Mouse (Mus musculus) hindbrain, embryonic 12.5 days (tissue): ENCODE results near the gene Lrrc20. TPM values are rescaled to one million over a fixed set of nuclear protein-coding genes. Genes with fewer than 3 reads are reported as not detected.
"Not testable (repeated sequence)": the region's sequence is repeated elsewhere in the genome, so short reads cannot be mapped to it uniquely, and the experiment has no call there.

ENCODE experiments used
- ATAC-seq: fragments of 200-750 bp; cut with Nextera tagmentation; 2 replicates; pipeline ENCODE4 v1.8.0; 2017; ENCODE audit warnings: moderate TSS enrichment; ENCODE audit not compliant: low FRiP score
- H3K27ac ChIP-seq: fragments of 300-500 bp; sonication (generic); 2 replicates; pipeline ENCODE4 v1.5.1; 2016; ENCODE audit warnings: mild to moderate bottlenecking
- H3K27me3 ChIP-seq: fragments of 300-500 bp; sonication (generic); 2 replicates; pipeline ENCODE4 v1.6.1; 2016; ENCODE audit warnings: mild to moderate bottlenecking
- H3K36me3 ChIP-seq: fragments of 300-500 bp; sonication (generic); 2 replicates; pipeline ENCODE4 v1.6.1; 2016; ENCODE audit warnings: mild to moderate bottlenecking
- H3K4me1 ChIP-seq: fragments of 300-500 bp; sonication (generic); 2 replicates; pipeline ENCODE4 v1.6.1; 2016
- H3K4me2 ChIP-seq: fragments of 300-500 bp; sonication (generic); replicated peaks from 2 replicates; pipeline ENCODE4 v1.6.1; 2016; ENCODE audit warnings: mild to moderate bottlenecking
- H3K4me3 ChIP-seq: fragments of 300-500 bp; sonication (generic); 2 replicates; pipeline ENCODE4 v1.5.1; 2016; ENCODE audit warnings: mild to moderate bottlenecking
- H3K9ac ChIP-seq: fragments of 300-500 bp; sonication (generic); 2 replicates; pipeline ENCODE4 v1.6.1; 2016; ENCODE audit warnings: mild to moderate bottlenecking, moderate library complexity
- H3K9me3 ChIP-seq: fragments of 300-500 bp; sonication (generic); replicated peaks from 2 replicates; pipeline ENCODE4 v1.6.1; 2016; ENCODE audit warnings: mild to moderate bottlenecking
- WGBS: fragments of 180-500 bp; shearing (Covaris S2); methylation state at CpG from one replicate; pipeline ENCODE4 v1.1.7; 2016; 5-methylcytosine and 5-hydroxymethylcytosine counted together
- polyA plus RNA-seq: library from polyadenylated mRNA; unstranded; fragments of >200 nt; fragmentation: Nextera tagmentation; extraction: Ambion mirVana; gene quantifications from 2 replicates; pipeline ENCODE4 v1.2.1, GENCODE M21; 2016

The Lrrc20 gene
- polyA plus RNA-seq, 1 experiment from 2014 or later = 13.5 TPM

DNA sequence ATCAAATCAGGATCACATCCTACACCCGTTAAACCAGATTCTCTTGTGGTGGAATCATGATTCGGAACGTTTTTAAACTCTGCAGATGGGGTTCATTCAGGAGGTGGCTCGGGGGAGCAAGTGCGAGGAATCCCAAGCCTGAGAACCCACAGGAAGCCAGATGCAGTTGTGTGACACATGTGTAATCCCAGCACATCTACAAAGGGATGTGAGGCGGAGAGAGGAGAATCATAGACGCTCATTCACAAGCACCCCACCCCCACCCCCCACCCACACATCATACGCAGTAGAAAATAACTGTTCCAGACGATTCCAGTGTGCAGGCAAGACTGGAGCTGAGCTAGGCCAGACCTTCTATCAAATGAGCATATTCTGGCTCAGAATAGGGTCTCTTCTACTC is 87.9 kb downstream of the Lrrc20 start:
- WGBS = 78% methylated on average over 9 of the region's 9 CpGs
- H3K27ac ChIP-seq = no peak overlapping the region
- no peak overlapping the region for H3K4me2 ChIP-seq
- H3K9ac ChIP-seq = no peak overlapping the region
- no peaks in the 10 kb centered on the region for H3K4me1 ChIP-seq
- H3K27me3 ChIP-seq = no peaks in the 10 kb centered on the region
- ATAC-seq = no peak
- no peaks in the 10 kb centered on the region; the same call in 1 of the 2 replicates for H3K9me3 ChIP-seq
- H3K36me3 ChIP-seq = no peaks in the 10 kb centered on the region
- H3K4me3 ChIP-seq = no peak overlapping the region

DNA sequence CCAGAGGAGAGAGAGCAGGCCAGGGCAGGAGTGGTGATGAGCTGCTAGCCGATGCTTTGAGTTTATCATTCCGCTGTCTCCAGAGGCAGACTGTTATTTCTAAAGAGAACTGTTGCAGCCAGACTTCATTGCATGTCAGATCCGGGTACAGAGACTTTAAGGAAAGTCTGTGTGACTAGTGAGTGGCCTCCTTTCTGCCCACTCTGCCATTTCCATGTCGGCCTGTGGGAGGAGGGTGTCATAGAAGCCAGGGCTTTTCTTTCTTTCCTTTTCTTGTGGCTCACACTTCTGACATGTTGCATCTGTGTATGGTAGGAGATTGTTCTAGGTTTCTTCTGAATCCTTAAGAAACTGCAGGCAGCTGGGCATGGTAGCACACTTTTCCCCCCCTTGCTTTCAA is 88.8 kb downstream of the Lrrc20 start:
- Histone ChIP-seq H3K36me3 (no peaks in the 10 kb centered on the region), H3K27me3 (no peaks in the 10 kb centered on the region), H3K4me2 (no peak overlapping the region), H3K4me3 (no peak overlapping the region), H3K9ac (no peak overlapping the region), H3K27ac (no peak overlapping the region), H3K9me3 (no peaks in the 10 kb centered on the region; the same call in 1 of the 2 replicates), H3K4me1 (no peaks in the 10 kb centered on the region)
- no peak for ATAC-seq
- WGBS = 80% methylated on average over 4 of the region's 4 CpGs

DNA sequence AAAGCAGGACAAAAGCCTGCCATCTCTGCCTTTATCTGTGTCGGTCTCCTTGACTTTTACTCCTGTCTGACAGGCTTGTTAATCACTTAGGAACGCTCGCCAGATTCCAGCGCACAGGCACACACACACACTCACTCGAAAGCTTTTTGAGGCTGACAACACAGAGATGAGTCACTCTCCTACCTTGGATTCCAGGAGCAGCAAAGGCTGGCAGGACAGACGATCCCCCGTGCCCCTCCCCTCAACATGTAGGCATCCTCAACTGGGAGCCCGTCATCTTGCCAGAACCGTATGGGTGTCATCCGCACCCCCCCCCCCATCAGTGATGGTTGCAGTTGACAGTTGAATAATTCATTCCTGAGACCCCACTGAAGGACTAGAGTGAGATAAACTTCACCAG is 94.6 kb downstream of the Lrrc20 start:
- Histone ChIP-seq H3K27ac (no peak overlapping the region), H3K9ac (no peak overlapping the region), H3K9me3 (no peaks in the 10 kb centered on the region), H3K27me3 (no peaks in the 10 kb centered on the region), H3K4me2 (no peak overlapping the region; the same call in 1 of the 2 replicates), H3K4me3 (no peak overlapping the region), H3K36me3 (no peaks in the 10 kb centered on the region), H3K4me1 (peaks cover 23% of the 10 kb centered on the region)
- ATAC-seq = 0 out of 2 replicates have a peak, but pooled peaks have one; percentile 14
- WGBS = 25% methylated on average over 10 of the region's 10 CpGs

DNA sequence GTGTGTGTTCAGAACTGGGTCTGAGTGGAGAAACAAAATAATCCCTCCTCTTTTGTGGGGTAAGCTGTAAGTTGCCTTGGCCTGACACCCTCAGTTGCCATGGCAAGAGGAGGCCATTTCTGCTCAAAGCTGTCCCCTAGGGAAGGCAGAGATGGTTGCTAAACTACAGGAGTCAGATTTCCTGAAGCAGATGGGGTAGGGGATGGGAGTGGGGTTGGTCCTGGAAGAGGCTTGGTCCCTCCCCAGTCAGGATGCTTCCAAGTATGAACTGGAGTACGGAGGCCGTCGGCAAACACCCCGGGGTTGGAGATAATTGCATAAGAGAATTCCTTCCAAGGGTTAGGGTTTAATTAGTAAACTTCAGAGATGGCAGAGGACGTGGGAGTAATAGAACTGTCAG is 96.5 kb downstream of the Lrrc20 start:
- no peaks in the 10 kb centered on the region for H3K9me3 ChIP-seq
- 0 out of 2 replicates have a peak, but pooled peaks have one; percentile 23 for ATAC-seq
- H3K4me3 ChIP-seq = no peak overlapping the region
- no peaks in the 10 kb centered on the region for H3K36me3 ChIP-seq
- H3K4me2 ChIP-seq = no peak overlapping the region
- no peak overlapping the region for H3K27ac ChIP-seq
- H3K4me1 ChIP-seq = peaks cover 39% of the 10 kb centered on the region
- 63% methylated on average over 5 of the region's 5 CpGs for WGBS
- no peak overlapping the region for H3K9ac ChIP-seq
- no peaks in the 10 kb centered on the region for H3K27me3 ChIP-seq

GRCm38 (mm10) chr10:61576120-61576767 is 100.6 kb downstream of the Lrrc20 start:
- Histone ChIP-seq H3K4me1 (peaks cover 27% of the 10 kb centered on the region), H3K27ac (peak overlapping the region; percentile 55), H3K4me3 (no peak overlapping the region), H3K4me2 (no peak overlapping the region), H3K9me3 (no peaks in the 10 kb centered on the region), H3K36me3 (peaks cover 4% of the 10 kb centered on the region; the same call in 1 of the 2 replicates), H3K9ac (no peak overlapping the region), H3K27me3 (peaks cover 2% of the 10 kb centered on the region; the same call in 1 of the 2 replicates)
- 60% methylated on average over 13 of the region's 13 CpGs for WGBS
- peak; percentile 48; the same call in 1 of the 2 replicates for ATAC-seq

DNA sequence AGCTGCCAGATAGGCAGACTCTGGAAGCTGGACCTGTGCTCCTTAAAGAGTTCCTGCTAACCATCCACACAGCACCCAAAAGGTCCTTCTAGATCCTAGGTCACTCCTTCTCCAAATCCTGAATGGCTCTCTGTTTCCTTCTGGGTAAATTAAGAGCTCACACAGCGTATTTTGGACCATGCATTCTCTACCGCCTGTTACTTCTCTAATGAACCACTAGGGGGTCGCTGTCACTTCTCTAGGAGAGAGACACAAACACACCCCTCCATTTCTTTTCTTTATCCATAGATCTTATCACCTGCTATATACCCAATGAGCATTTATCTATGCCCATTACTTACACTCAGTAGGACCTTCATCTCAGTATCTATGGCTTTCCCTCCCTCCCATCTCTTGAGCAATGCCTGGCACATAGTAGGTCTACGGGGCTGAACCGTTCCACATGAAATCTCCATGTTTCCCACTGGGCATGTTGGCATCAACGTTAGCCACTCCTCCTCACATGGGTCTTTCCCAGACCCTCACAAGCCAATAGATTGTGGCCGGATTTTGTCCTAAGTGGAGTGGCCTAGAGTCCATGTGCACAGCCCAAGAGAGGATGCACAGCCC is 111.7 kb downstream of the Lrrc20 start:
- 85% methylated on average over 7 of the region's 7 CpGs for WGBS

GRCm38 (mm10) chr10:61597991-61598390 is 122.4 kb downstream of the Lrrc20 start:
- Histone ChIP-seq H3K27me3 (peaks cover 43% of the 10 kb centered on the region), H3K4me3 (no peak overlapping the region)
- no peak for ATAC-seq

More for the DNA sequence above, 111.7 kb downstream of the Lrrc20 start:
- H3K27me3 ChIP-seq = no peaks in the 10 kb centered on the region
- no peak overlapping the region for H3K4me3 ChIP-seq
- no peak for ATAC-seq
- no peaks in the 10 kb centered on the region for H3K9me3 ChIP-seq
- H3K4me2 ChIP-seq = no peak overlapping the region
- no peaks in the 10 kb centered on the region for H3K36me3 ChIP-seq
- H3K9ac ChIP-seq = no peak overlapping the region
- peaks cover 9% of the 10 kb centered on the region for H3K4me1 ChIP-seq
- H3K27ac ChIP-seq = no peak overlapping the region

GRCm38 (mm10) chr10:61599556-61600114 is 124.0 kb downstream of the Lrrc20 start:
- Histone ChIP-seq H3K27ac (no peak overlapping the region), H3K9ac (no peak overlapping the region), H3K4me2 (no peak overlapping the region), H3K36me3 (no peaks in the 10 kb centered on the region), H3K27me3 (peaks cover 34% of the 10 kb centered on the region), H3K4me1 (peaks cover 5% of the 10 kb centered on the region), H3K9me3 (no peaks in the 10 kb centered on the region), H3K4me3 (no peak overlapping the region)
- no peak for ATAC-seq
- WGBS = 43% methylated on average over 9 of the region's 9 CpGs

More at GRCm38 (mm10) chr10:61597991-61598390, 122.4 kb downstream of the Lrrc20 start:
- Histone ChIP-seq H3K4me2 (no peak overlapping the region), H3K9me3 (no peaks in the 10 kb centered on the region), H3K4me1 (peaks cover 5% of the 10 kb centered on the region), H3K9ac (no peak overlapping the region), H3K36me3 (no peaks in the 10 kb centered on the region), H3K27ac (no peak overlapping the region)
- WGBS = 82% methylated on average over 7 of the region's 7 CpGs

DNA sequence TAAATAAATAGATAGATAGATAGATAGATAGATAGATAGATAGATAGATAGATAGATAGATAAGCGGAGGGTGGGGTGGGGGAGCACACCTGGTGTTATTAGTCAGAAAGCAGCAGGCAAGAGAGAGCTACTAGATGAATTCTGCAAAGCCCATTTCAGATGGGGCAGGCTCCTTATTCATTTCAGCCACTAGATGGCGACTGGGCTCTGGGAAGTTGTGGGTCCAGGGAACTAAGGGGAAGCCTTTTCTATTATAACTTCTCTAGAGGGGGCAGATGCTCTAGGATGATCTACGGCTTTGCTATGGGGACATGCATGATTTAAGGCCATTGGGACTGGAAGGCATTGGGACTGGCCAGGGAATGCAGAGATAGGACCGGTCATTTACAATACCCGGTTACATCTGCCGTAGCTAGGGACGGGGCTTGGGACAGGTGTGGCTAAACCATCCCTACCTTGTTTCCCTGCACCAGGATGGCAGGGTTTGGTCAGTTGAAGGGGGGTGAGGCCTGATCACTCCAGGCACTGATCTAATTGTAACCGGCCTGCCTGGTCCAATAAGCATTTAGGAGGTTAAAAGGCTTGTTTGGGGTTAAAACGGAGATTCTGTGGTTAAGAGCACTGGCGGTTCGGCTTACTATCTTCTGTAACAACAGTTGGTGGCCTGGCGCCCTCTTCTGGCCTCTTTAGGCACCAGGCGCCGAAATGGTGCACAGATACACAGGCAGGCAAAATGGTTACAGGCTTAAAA is 126.9 kb downstream of the Lrrc20 start:
- no peak for ATAC-seq
- H3K27me3 ChIP-seq = peaks cover 13% of the 10 kb centered on the region; the same call in 1 of the 2 replicates
- no peaks in the 10 kb centered on the region for H3K4me1 ChIP-seq
- WGBS = 9% methylated on average over 14 of the region's 14 CpGs
- no peak overlapping the region for H3K4me3 ChIP-seq
- H3K9me3 ChIP-seq = no peaks in the 10 kb centered on the region
- H3K27ac ChIP-seq = no peak overlapping the region
- no peaks in the 10 kb centered on the region for H3K36me3 ChIP-seq
- H3K9ac ChIP-seq = no peak overlapping the region
- H3K4me2 ChIP-seq = no peak overlapping the region

DNA sequence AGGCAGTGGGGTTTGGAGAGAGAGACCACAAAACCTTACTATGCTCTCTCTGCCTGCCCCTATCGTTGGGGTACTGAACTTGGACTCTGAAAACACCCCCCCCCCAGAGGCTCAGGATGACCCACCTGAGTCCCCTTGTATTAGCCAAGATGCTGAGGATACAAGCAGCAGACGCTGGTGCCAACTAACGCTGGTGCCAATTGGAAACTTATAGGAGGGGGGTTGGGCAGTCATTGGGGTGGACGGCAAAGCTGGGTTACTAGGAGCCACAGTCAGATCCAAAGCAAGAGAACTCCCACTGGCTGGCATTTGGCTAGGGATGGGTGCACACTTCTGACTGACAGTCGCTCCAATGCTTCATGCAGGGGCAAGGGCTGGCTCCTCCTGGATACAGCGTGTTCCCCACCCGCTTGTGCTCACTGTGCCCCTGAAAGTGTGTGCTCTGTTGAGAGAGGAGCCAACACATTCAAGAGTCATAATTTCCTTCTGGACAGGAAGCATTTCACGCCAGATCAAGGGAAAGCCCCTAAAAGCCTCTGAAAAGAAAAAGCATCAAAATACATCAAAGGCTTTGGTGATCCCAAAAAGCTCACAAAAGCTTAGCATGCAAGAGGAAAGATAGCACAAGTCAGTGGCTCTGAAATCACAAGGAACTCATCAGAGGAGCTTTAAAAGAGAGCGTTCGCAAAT is 128.9 kb downstream of the Lrrc20 start:
- peaks cover 7% of the 10 kb centered on the region; the same call in 1 of the 2 replicates for H3K27me3 ChIP-seq
- H3K27ac ChIP-seq = no peak overlapping the region
- ATAC-seq = no peak
- no peak overlapping the region for H3K4me3 ChIP-seq
- no peaks in the 10 kb centered on the region for H3K9me3 ChIP-seq
- 77% methylated on average over 10 of the region's 10 CpGs for WGBS
- H3K4me1 ChIP-seq = no peaks in the 10 kb centered on the region
- no peak overlapping the region for H3K4me2 ChIP-seq
- no peaks in the 10 kb centered on the region for H3K36me3 ChIP-seq
- no peak overlapping the region for H3K9ac ChIP-seq

DNA sequence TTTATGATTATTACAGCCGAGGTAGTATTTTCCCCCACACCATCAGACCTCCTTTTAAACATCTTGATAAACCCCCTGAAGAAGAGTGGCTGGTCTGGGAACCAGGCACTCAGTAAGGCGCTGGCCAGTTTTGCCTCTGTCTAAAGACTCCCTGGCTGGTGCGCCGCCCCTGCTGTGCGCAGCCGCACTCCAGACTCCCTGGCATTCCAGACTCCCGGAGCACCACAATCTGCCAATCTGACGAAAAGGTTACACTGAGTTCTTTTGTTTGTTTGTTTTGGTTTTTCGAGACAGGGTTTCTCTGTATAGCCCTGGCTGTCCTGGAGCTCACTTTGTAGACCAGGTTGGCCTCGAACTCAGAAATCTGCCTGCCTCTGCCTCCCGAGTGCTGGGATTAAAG is 129.8 kb downstream of the Lrrc20 start:
- H3K27ac ChIP-seq, H3K9me3 ChIP-seq, H3K9ac ChIP-seq, H3K27me3 ChIP-seq, H3K4me2 ChIP-seq, H3K36me3 ChIP-seq, H3K4me1 ChIP-seq, H3K4me3 ChIP-seq, ATAC-seq: not testable (repeated sequence)
- 66% methylated on average over 11 of the region's 11 CpGs for WGBS

DNA sequence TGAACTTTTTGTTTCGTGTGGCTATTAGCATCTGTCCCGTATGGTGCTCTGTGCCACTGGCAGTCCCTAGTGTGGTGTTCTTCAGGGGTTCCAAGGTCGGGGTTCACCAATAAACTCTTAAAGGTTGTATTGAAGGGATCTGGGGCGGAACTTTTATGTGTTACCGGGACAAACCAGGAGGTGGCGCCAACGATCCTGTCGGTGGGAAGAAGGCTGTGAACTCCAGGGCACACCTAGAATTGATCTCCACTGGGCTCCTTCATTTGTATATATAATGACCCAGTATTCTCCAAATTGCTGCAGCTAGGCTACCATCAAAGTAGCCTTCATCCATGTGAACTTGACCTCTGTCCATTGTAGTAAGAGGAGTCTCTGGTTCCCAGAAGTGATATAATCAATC is 130.2 kb downstream of the Lrrc20 start:
- WGBS = 17% methylated on average over 8 of the region's 8 CpGs
- ATAC-seq = no peak
- H3K4me2 ChIP-seq = no peak overlapping the region

More for the DNA sequence above, 130.2 kb downstream of the Lrrc20 start:
- peaks cover 7% of the 10 kb centered on the region; the same call in 1 of the 2 replicates for H3K27me3 ChIP-seq
- no peak overlapping the region for H3K4me3 ChIP-seq
- no peaks in the 10 kb centered on the region for H3K4me1 ChIP-seq
- H3K9me3 ChIP-seq = no peaks in the 10 kb centered on the region
- H3K36me3 ChIP-seq = no peaks in the 10 kb centered on the region
- no peak overlapping the region for H3K9ac ChIP-seq
- no peak overlapping the region for H3K27ac ChIP-seq
